Mouse (Mus musculus): ENCODE data around the gene Rwdd2a.

Rwdd2a gene

GRCm38 (mm10) chr9:86571540-86572135, at the start of gene Rwdd2a, which contains the start of gene Pgm3:
TSS of gene Rwdd2a (plus strand) at chr9:86571991.
TSS of gene Pgm3 (minus strand) at chr9:86571842.
- DNase-seq, result peak; percentile 95

- DNase-seq, result no peak
Observed at GRCm38 (mm10) chr9:86522335-86522734, 49.5 kb upstream of the Rwdd2a start.

GRCm38 (mm10) chr9:86525600-86525999, 46.2 kb upstream of the Rwdd2a start:
- DNase-seq, result no peak

GRCm38 (mm10) chr9:86534071-86534470, 37.7 kb upstream of the Rwdd2a start:
- DNase-seq, result no peak

GRCm38 (mm10) chr9:86543451-86543850, 28.3 kb upstream of the Rwdd2a start:
- no peak for DNase-seq

GRCm38 (mm10) chr9:86544559-86544958, 27.2 kb upstream of the Rwdd2a start:
- DNase-seq, result no peak

GRCm38 (mm10) chr9:86549637-86550162, 22.1 kb upstream of the Rwdd2a start:
- no peak for DNase-seq

GRCm38 (mm10) chr9:86550717-86551116, 21.1 kb upstream of the Rwdd2a start:
- no peak for DNase-seq

- peak; percentile 21 for DNase-seq
Observed at GRCm38 (mm10) chr9:86553886-86554285, 17.9 kb upstream of the Rwdd2a start.

- no peak for DNase-seq
Observed at GRCm38 (mm10) chr9:86554641-86555040, 17.1 kb upstream of the Rwdd2a start.

GRCm38 (mm10) chr9:86560543-86560942, 11.2 kb upstream of the Rwdd2a start:
- no peak for DNase-seq

- DNase-seq, result no peak
Observed at GRCm38 (mm10) chr9:86569314-86569910, 2.4 kb upstream of the Rwdd2a start.

GRCm38 (mm10) chr9:86570261-86570890, 1.4 kb upstream of the Rwdd2a start:
- peak; percentile 41 for DNase-seq

- peak; percentile 29 for DNase-seq
Observed at GRCm38 (mm10) chr9:86570946-86571345, 845 bp upstream of the Rwdd2a start.

GRCm38 (mm10) chr9:86572196-86572595, 405 bp downstream of the Rwdd2a start:
- no peak for DNase-seq

GRCm38 (mm10) chr9:86572636-86573291, 973 bp downstream of the Rwdd2a start:
- peak; percentile 89 for DNase-seq

- no peak for DNase-seq
Observed at GRCm38 (mm10) chr9:86573616-86574303, 2.0 kb downstream of the Rwdd2a start.

- DNase-seq, result no peak
Observed at GRCm38 (mm10) chr9:86575178-86575577, 3.4 kb downstream of the Rwdd2a start.

- DNase-seq, result no peak
Observed at GRCm38 (mm10) chr9:86579657-86580056, 7.9 kb downstream of the Rwdd2a start.

- peak; percentile 73 for DNase-seq
Observed at GRCm38 (mm10) chr9:86583740-86584139, 11.9 kb downstream of the Rwdd2a start.

- DNase-seq, result no peak
Observed at GRCm38 (mm10) chr9:86587019-86587795, 15.4 kb downstream of the Rwdd2a start.
